Mouse (Mus musculus): ENCODE data around the gene Orai1. TPM values are rescaled to one million over a fixed set of nuclear protein-coding genes. Genes with fewer than 3 reads are reported as not detected.

The Orai1 gene
- polyA plus RNA-seq, 1 experiment from 2014 or later: 17.5 TPM

DNA sequence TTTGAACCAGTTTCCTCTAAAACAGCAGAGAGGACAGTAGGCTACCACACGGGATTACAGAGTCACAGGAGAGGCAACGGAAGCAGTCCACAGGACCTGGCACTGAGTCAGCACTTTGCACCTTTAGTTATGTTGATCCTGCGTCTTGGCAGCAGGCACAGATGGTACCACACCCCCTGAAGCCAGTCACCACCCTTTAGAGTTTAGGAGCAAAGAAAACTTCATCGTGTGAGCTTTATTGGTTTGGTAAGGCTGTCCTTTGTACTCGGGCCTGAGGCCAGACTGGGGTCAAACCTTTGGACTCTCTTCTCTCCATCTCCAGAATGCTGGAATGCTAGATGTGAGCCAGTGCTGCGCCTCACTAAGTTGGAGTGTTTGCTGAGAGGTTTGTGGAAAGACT lies 20.7 kb downstream of the Orai1 start:
- no peaks in the 10 kb centered on the region for H3K27me3 ChIP-seq
- no peak overlapping the region for H3K9ac ChIP-seq
- WGBS: 19% methylated on average over 6 of the region's 6 CpGs
- peaks cover 20% of the 10 kb centered on the region for H3K36me3 ChIP-seq
- H3K4me3 ChIP-seq (replicated peaks): no peak overlapping the region
- peaks cover 12% of the 10 kb centered on the region for H3K4me1 ChIP-seq
- H3K9me3 ChIP-seq (replicated peaks): no peaks in the 10 kb centered on the region
- H3K27ac ChIP-seq: peak overlapping the region; percentile 42
- ATAC-seq (replicated peaks; ENCODE audit: low FRiP score): peak; percentile 41; the same call in 1 of the 2 replicates
- no peak overlapping the region for H3K4me2 ChIP-seq

DNA sequence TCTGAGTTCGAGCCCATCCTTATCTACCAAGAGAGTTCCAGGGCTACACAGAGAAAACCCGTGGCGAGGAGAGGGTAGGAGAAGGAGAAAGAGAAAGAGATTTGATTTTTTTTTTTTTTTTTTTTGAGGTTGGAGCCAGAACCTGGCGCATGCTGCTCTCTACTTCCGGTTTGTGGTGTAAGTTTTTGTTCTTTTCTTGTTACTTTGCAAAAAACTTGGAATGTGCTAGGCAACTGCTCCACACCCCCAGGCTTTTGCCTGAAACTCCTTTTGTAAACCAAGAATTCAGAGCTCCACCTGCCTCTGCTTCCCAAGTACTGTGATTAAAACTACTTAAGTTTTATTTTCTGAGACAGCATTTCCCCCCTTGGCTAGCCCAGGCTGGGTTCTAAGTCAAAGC lies 23.2 kb downstream of the Orai1 start:
- Histone ChIP-seq H3K4me2 (no peak overlapping the region), H3K9me3 (replicated peaks) (no peaks in the 10 kb centered on the region), H3K4me3 (replicated peaks) (no peak overlapping the region), H3K36me3 (no peaks in the 10 kb centered on the region), H3K27me3 (no peaks in the 10 kb centered on the region), H3K27ac (no peak overlapping the region), H3K9ac (no peak overlapping the region), H3K4me1 (peaks cover 16% of the 10 kb centered on the region)
- WGBS: 88% methylated on average over 5 of the region's 5 CpGs
- ATAC-seq (replicated peaks; ENCODE audit: low FRiP score): no peak

DNA sequence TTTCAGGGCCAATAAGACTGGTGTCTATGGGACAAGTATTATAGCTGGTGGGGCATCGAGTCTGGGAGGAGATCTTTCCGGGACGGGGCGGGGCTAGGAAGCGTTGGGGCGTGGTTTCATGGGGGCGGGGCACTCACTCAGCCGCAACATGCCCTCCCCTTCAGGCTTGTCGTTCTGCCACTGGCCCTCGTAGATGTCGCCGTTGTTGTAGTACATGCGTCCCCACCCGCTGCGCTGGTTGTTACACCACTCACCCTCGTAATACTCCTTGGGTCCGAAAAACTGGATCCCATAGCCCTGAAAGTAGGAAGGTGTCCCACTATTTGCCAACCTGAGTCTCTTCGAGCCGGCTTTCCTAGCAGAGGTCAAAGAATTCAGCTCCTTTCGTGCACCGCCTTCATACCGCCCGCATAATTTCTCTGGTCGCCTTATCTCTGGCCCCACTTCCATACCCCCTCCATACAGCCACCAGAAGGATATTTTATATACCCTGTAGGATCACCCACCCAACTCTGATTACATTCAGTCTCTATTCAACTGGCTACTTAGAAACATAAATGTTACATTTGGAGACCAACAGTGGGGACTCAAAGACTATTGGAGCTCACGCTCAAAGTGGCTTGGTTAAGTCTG lies 24.4 kb downstream of the Orai1 start:
- Histone ChIP-seq H3K9me3 (replicated peaks) (no peaks in the 10 kb centered on the region), H3K4me2 (peak overlapping the region; percentile 72), H3K4me1 (peaks cover 16% of the 10 kb centered on the region), H3K4me3 (replicated peaks) (peak overlapping the region; percentile 39), H3K36me3 (no peaks in the 10 kb centered on the region), H3K9ac (peak overlapping the region; percentile 34; the same call in 1 of the 2 replicates), H3K27me3 (no peaks in the 10 kb centered on the region), H3K27ac (0 out of 2 replicates have a peak overlapping the region, but pooled peaks have one; percentile 28)
- ATAC-seq (replicated peaks; ENCODE audit: low FRiP score): peak; percentile 76
- 6% methylated on average over 25 of the region's 25 CpGs for WGBS

GRCm38 (mm10) chr5:123040796-123041195 lies 25.9 kb downstream of the Orai1 start:
- H3K4me1 ChIP-seq: peaks cover 19% of the 10 kb centered on the region
- no peak overlapping the region for H3K4me2 ChIP-seq
- H3K27me3 ChIP-seq: no peaks in the 10 kb centered on the region
- no peak overlapping the region for H3K9ac ChIP-seq
- no peak for ATAC-seq (replicated peaks; ENCODE audit: low FRiP score)
- H3K4me3 ChIP-seq (replicated peaks): no peak overlapping the region
- WGBS: 48% methylated on average over 7 of the region's 7 CpGs
- H3K27ac ChIP-seq: peak overlapping the region; percentile 34
- H3K36me3 ChIP-seq: no peaks in the 10 kb centered on the region
- H3K9me3 ChIP-seq (replicated peaks): no peaks in the 10 kb centered on the region

DNA sequence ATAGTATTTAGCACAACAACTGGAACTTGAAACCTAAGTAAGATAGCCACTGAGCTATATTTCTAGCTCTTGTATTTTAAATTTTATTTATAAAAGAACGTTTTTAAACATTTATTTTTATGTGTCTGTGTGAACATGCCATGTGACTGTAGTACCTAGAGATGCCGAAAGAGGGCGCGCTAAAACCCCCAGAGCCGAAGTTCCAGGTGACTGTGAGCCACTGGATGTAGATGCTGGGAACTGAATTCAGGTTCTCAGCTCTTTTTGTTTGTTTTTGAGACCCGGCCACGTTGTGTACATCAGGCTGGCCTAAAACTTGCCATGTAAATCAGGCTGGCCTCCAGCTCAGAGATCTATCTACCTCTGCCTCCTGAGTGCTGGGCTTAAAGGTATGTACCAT lies 29.0 kb downstream of the Orai1 start:
- ATAC-seq (replicated peaks; ENCODE audit: low FRiP score): no peak
- no peaks in the 10 kb centered on the region for H3K27me3 ChIP-seq
- H3K9me3 ChIP-seq (replicated peaks): no peaks in the 10 kb centered on the region
- WGBS: 22% methylated on average over 7 of the region's 7 CpGs
- H3K9ac ChIP-seq: no peak overlapping the region
- no peak overlapping the region for H3K4me2 ChIP-seq
- H3K27ac ChIP-seq: no peak overlapping the region
- H3K4me1 ChIP-seq: peaks cover 17% of the 10 kb centered on the region
- H3K4me3 ChIP-seq (replicated peaks): no peak overlapping the region
- no peaks in the 10 kb centered on the region for H3K36me3 ChIP-seq

DNA sequence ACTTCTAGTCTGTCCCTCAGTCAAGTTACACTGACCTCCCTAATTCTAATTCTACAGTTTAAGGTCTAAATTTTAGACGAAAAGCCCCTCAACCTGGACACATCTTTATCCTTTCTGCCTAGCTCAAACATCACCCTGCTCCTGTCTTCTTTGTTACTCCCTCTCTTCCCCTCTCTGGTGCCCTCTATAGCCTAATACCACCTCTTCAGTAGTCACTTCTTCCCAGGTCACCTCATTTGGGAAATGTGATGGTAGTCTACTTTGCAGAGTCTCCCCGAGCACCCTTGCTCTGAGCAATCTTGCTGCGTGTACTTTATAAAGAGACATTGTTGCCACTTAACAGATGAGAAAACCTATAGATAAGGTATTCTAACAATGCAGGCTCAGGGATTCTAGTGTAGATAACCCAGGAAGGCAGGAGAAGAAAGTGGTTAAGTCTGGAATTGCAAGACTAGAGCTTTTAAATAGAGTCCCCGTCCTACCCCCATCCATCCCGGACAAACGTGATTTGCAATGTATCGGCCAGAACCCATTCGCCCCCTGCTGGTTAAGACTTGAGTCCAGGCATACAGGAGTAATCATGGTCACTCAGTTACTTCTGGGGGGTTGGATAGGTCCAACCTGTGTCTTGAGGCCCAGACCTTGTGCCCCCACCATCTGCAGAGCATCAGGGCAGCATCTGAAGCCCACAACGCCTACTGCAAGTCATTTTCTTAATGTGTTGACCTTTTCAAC lies 30.9 kb downstream of the Orai1 start:
- Histone ChIP-seq H3K36me3 (no peaks in the 10 kb centered on the region), H3K27ac (no peak overlapping the region), H3K9me3 (replicated peaks) (no peaks in the 10 kb centered on the region), H3K27me3 (no peaks in the 10 kb centered on the region), H3K4me3 (replicated peaks) (no peak overlapping the region), H3K4me1 (peaks cover 15% of the 10 kb centered on the region), H3K4me2 (no peak overlapping the region), H3K9ac (no peak overlapping the region)
- 30% methylated on average over 9 of the region's 9 CpGs for WGBS
- ATAC-seq (replicated peaks; ENCODE audit: low FRiP score): no peak

- H3K4me1 ChIP-seq: peaks cover 14% of the 10 kb centered on the region
- no peak for ATAC-seq (replicated peaks; ENCODE audit: low FRiP score)
- WGBS: 82% methylated on average over 3 of the region's 3 CpGs
- H3K4me3 ChIP-seq (replicated peaks): no peak within 1 kb of the TSS
- no peaks in the 10 kb centered on the region for H3K9me3 ChIP-seq (replicated peaks)
- no peak within 1 kb of the TSS for H3K27ac ChIP-seq
- no peaks in the 10 kb centered on the region for H3K27me3 ChIP-seq
- no peaks in the 10 kb centered on the region for H3K36me3 ChIP-seq
- H3K9ac ChIP-seq: no peak within 1 kb of the TSS
- H3K4me2 ChIP-seq: no peak within 1 kb of the TSS
Measured at GRCm38 (mm10) chr5:123046916-123047315, 32.0 kb downstream of the Orai1 start, which contains the start of gene Morn3. TSS of gene Morn3 (minus strand) at chr5:123047016.

- peak; percentile 60 for ATAC-seq (replicated peaks; ENCODE audit: low FRiP score)
- WGBS: 5% methylated on average over 12 of the region's 12 CpGs
- Histone ChIP-seq H3K4me2 (peak overlapping the region; percentile 58), H3K27me3 (no peaks in the 10 kb centered on the region), H3K4me3 (replicated peaks) (peak overlapping the region; percentile 25), H3K27ac (peak overlapping the region; percentile 66), H3K4me1 (peaks cover 14% of the 10 kb centered on the region), H3K36me3 (no peaks in the 10 kb centered on the region), H3K9ac (peak overlapping the region; percentile 22; the same call in 1 of the 2 replicates), H3K9me3 (replicated peaks) (no peaks in the 10 kb centered on the region)
Measured at GRCm38 (mm10) chr5:123049271-123049670, 34.4 kb downstream of the Orai1 start.

DNA sequence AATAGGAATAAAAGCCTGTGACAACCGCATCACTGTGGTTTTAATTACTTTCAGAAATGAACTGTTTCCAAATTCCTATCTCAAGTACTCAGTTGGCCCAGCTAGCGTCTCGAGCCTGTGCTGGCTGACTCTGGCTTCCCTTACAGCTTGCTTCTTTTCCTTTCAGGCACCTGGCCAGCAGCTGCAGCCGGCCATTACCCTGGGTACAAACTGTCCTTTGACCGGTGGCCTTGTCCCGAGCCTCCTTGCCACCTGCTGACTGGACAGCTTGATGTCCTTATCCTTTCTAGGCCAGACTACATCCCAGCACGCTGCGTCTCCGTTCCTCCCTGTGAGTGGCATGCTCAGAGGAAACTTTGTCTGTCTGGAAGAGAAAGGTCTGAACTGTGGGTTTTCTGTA lies 36.0 kb downstream of the Orai1 start:
- Histone ChIP-seq H3K4me1 (peaks cover 10% of the 10 kb centered on the region), H3K9me3 (replicated peaks) (no peaks in the 10 kb centered on the region), H3K9ac (no peak overlapping the region), H3K27ac (no peak overlapping the region), H3K4me3 (replicated peaks) (no peak overlapping the region), H3K36me3 (no peaks in the 10 kb centered on the region), H3K27me3 (no peaks in the 10 kb centered on the region), H3K4me2 (no peak overlapping the region)
- no peak for ATAC-seq (replicated peaks; ENCODE audit: low FRiP score)
- 89% methylated on average over 9 of the region's 9 CpGs for WGBS

- no peak for ATAC-seq (replicated peaks; ENCODE audit: low FRiP score)
- no peaks in the 10 kb centered on the region for H3K27me3 ChIP-seq
- no peak overlapping the region for H3K4me3 ChIP-seq (replicated peaks)
- H3K9ac ChIP-seq: no peak overlapping the region
- no peak overlapping the region for H3K27ac ChIP-seq
- no peak overlapping the region for H3K4me2 ChIP-seq
- peaks cover 10% of the 10 kb centered on the region for H3K4me1 ChIP-seq
- H3K9me3 ChIP-seq (replicated peaks): no peaks in the 10 kb centered on the region
- 83% methylated on average over 5 of the region's 5 CpGs for WGBS
- H3K36me3 ChIP-seq: no peaks in the 10 kb centered on the region
Measured at GRCm38 (mm10) chr5:123051736-123052135, 36.9 kb downstream of the Orai1 start.

- peak overlapping the region; percentile 48 for H3K4me3 ChIP-seq (replicated peaks)
- H3K27me3 ChIP-seq: no peaks in the 10 kb centered on the region
- peak; percentile 95 for ATAC-seq (replicated peaks; ENCODE audit: low FRiP score)
- peak overlapping the region; percentile 47 for H3K9ac ChIP-seq
- 7% methylated on average over 48 of the region's 48 CpGs for WGBS
- no peaks in the 10 kb centered on the region for H3K9me3 ChIP-seq (replicated peaks)
- H3K36me3 ChIP-seq: no peaks in the 10 kb centered on the region
- peak overlapping the region; percentile 53 for H3K4me2 ChIP-seq
- H3K27ac ChIP-seq: peak overlapping the region; percentile 78
- H3K4me1 ChIP-seq: peaks cover 18% of the 10 kb centered on the region
Measured at GRCm38 (mm10) chr5:123057366-123058250, 42.7 kb downstream of the Orai1 start.

Data from kidney, embryonic 15.5 days (tissue).